Mouse (Mus musculus): ENCODE measurements around the gene Ap3m1. TPM values are rescaled to one million over a fixed set of nuclear protein-coding genes. Genes with fewer than 3 reads are reported as not detected.

Gene Ap3m1
- polyA plus RNA-seq, 1 experiment from 2014 or later: 46.8 TPM

DNA sequence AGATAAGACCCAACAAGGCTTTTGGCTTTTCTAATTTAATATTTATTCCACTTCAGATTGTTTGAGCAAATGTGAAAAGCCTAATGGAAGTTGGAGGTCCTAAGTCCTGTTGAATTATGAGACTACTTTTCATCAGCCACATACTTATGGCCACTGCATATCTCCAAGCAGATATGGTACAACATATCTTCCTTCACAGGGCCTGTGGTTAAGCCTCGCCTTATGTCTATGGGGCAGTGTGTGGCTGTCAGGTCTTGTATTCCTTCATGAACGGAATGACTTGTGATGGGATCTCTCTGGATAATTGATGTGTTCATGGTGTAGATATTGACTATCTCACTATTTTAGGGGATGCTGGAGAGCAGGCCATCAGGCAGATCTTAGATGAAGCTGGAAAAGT lies 56.8 kb downstream of the Ap3m1 start:
- Histone ChIP-seq H3K9ac (ENCODE audit: low read length) (no peak overlapping the region), H3K4me1 (replicated peaks; ENCODE audit: control insufficient read depth, insufficient read depth) (no peaks in the 10 kb centered on the region), H3K9me3 (ENCODE audit: control insufficient read depth, low read length) (no peaks in the 10 kb centered on the region), H3K4me2 (replicated peaks; ENCODE audit: low read depth) (no peak overlapping the region), H3K27me3 (ENCODE audit: control insufficient read depth, insufficient read depth, low read length) (no peaks in the 10 kb centered on the region), H3K36me3 (ENCODE audit: control insufficient read depth, insufficient read depth, low read length) (peaks cover 7% of the 10 kb centered on the region; the same call in 1 of the 2 replicates), H3K4me3 (ENCODE audit: low read depth, low read length) (no peak overlapping the region), H3K27ac (replicated peaks) (no peak overlapping the region)
- ATAC-seq (ENCODE audit: low FRiP score, low TSS enrichment) (no peak), DNase-seq (ENCODE audit: low spot score) (no peak)
- TF ChIP-seq EP300 (optimal IDR thresholded peaks at IDR 0.05): no peak
- 95% methylated on average over 2 of the region's 2 CpGs for WGBS

GRCm38 (mm10) chr14:20994475-20994874 lies 57.8 kb downstream of the Ap3m1 start:
- no peak overlapping the region for H3K4me2 ChIP-seq (replicated peaks; ENCODE audit: low read depth)
- no peaks in the 10 kb centered on the region for H3K27me3 ChIP-seq (ENCODE audit: control insufficient read depth, insufficient read depth, low read length)
- H3K9me3 ChIP-seq (ENCODE audit: control insufficient read depth, low read length): no peaks in the 10 kb centered on the region
- no peak for DNase-seq (ENCODE audit: low spot score)
- no peaks in the 10 kb centered on the region for H3K4me1 ChIP-seq (replicated peaks; ENCODE audit: control insufficient read depth, insufficient read depth)
- no peak overlapping the region for H3K27ac ChIP-seq (replicated peaks)
- no peak overlapping the region for H3K4me3 ChIP-seq (ENCODE audit: low read depth, low read length)
- WGBS: 70% methylated on average over 3 of the region's 3 CpGs
- H3K9ac ChIP-seq (ENCODE audit: low read length): no peak overlapping the region
- no peak for TF ChIP-seq EP300 (optimal IDR thresholded peaks at IDR 0.05)
- no peak for TF ChIP-seq CTCF (IDR thresholded peaks at IDR 0.05; ENCODE audit: low read depth)
- ATAC-seq (ENCODE audit: low FRiP score, low TSS enrichment): no peak
- H3K36me3 ChIP-seq (ENCODE audit: control insufficient read depth, insufficient read depth, low read length): peaks cover 7% of the 10 kb centered on the region; the same call in 1 of the 2 replicates

GRCm38 (mm10) chr14:20993067-20993691 lies 59.1 kb downstream of the Ap3m1 start:
- H3K36me3 ChIP-seq (ENCODE audit: control insufficient read depth, insufficient read depth, low read length): peaks cover 2% of the 10 kb centered on the region; the same call in 1 of the 2 replicates
- H3K27ac ChIP-seq (replicated peaks): no peak overlapping the region
- peak; percentile 88 for TF ChIP-seq CTCF (IDR thresholded peaks at IDR 0.05; ENCODE audit: low read depth)
- TF ChIP-seq EP300 (optimal IDR thresholded peaks at IDR 0.05): no peak
- no peak overlapping the region for H3K4me2 ChIP-seq (replicated peaks; ENCODE audit: low read depth)
- H3K9me3 ChIP-seq (ENCODE audit: control insufficient read depth, low read length): no peaks in the 10 kb centered on the region
- DNase-seq (ENCODE audit: low spot score): peak; percentile 52
- ATAC-seq (ENCODE audit: low FRiP score, low TSS enrichment): peak; percentile 73
- 30% methylated on average over 3 of the region's 3 CpGs for WGBS
- no peak overlapping the region for H3K9ac ChIP-seq (ENCODE audit: low read length)
- no peak overlapping the region for H3K4me3 ChIP-seq (ENCODE audit: low read depth, low read length)
- no peaks in the 10 kb centered on the region for H3K27me3 ChIP-seq (ENCODE audit: control insufficient read depth, insufficient read depth, low read length)
- H3K4me1 ChIP-seq (replicated peaks; ENCODE audit: control insufficient read depth, insufficient read depth): no peaks in the 10 kb centered on the region

GRCm38 (mm10) chr14:20991492-20991891 lies 60.8 kb downstream of the Ap3m1 start:
- DNase-seq (ENCODE audit: low spot score) (no peak), ATAC-seq (ENCODE audit: low FRiP score, low TSS enrichment) (no peak)
- no peak overlapping the region for H3K4me3 ChIP-seq (ENCODE audit: low read depth, low read length)
- no peaks in the 10 kb centered on the region for H3K27me3 ChIP-seq (ENCODE audit: control insufficient read depth, insufficient read depth, low read length)
- H3K9ac ChIP-seq (ENCODE audit: low read length): no peak overlapping the region
- H3K4me1 ChIP-seq (replicated peaks; ENCODE audit: control insufficient read depth, insufficient read depth): no peaks in the 10 kb centered on the region
- no peaks in the 10 kb centered on the region for H3K9me3 ChIP-seq (ENCODE audit: control insufficient read depth, low read length)
- H3K4me2 ChIP-seq (replicated peaks; ENCODE audit: low read depth): no peak overlapping the region
- no peaks in the 10 kb centered on the region; the same call in 1 of the 2 replicates for H3K36me3 ChIP-seq (ENCODE audit: control insufficient read depth, insufficient read depth, low read length)
- TF ChIP-seq CTCF (IDR thresholded peaks at IDR 0.05; ENCODE audit: low read depth): no peak
- no peak for TF ChIP-seq EP300 (optimal IDR thresholded peaks at IDR 0.05)
- H3K27ac ChIP-seq (replicated peaks): no peak overlapping the region
- 71% methylated on average over 1 of the region's 1 CpGs for WGBS

DNA sequence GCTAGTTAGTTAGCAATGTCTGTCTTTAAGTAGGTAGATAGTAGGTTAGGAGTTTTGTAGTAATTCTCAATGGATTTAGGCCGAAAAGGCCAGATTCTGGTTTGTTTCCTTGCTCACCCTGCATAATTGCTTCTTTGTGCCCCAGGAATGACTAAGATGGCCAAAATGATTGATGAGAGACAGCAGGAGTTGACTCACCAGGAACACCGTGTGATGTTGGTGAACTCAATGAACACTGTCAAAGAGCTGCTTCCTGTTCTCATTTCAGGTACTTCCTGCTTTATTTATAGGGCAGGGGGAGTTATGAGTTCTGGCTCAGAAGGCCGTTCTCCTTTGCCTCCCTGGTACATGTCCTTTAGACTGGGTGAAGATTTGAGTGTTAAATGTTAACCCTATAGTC lies 66.8 kb downstream of the Ap3m1 start:
- H3K27me3 ChIP-seq (ENCODE audit: control insufficient read depth, insufficient read depth, low read length): no peaks in the 10 kb centered on the region
- WGBS: 34% methylated on average over 3 of the region's 3 CpGs
- TF ChIP-seq CTCF (IDR thresholded peaks at IDR 0.05; ENCODE audit: low read depth) (no peak), EP300 (optimal IDR thresholded peaks at IDR 0.05) (no peak)
- H3K4me1 ChIP-seq (replicated peaks; ENCODE audit: control insufficient read depth, insufficient read depth): no peaks in the 10 kb centered on the region
- H3K9me3 ChIP-seq (ENCODE audit: control insufficient read depth, low read length): no peaks in the 10 kb centered on the region
- H3K27ac ChIP-seq (replicated peaks): no peak overlapping the region
- no peak overlapping the region for H3K4me3 ChIP-seq (ENCODE audit: low read depth, low read length)
- no peak overlapping the region for H3K9ac ChIP-seq (ENCODE audit: low read length)
- no peak overlapping the region for H3K4me2 ChIP-seq (replicated peaks; ENCODE audit: low read depth)
- H3K36me3 ChIP-seq (ENCODE audit: control insufficient read depth, insufficient read depth, low read length): peaks cover 7% of the 10 kb centered on the region; the same call in 1 of the 2 replicates
- ATAC-seq (ENCODE audit: low FRiP score, low TSS enrichment) (no peak), DNase-seq (ENCODE audit: low spot score) (no peak)

DNA sequence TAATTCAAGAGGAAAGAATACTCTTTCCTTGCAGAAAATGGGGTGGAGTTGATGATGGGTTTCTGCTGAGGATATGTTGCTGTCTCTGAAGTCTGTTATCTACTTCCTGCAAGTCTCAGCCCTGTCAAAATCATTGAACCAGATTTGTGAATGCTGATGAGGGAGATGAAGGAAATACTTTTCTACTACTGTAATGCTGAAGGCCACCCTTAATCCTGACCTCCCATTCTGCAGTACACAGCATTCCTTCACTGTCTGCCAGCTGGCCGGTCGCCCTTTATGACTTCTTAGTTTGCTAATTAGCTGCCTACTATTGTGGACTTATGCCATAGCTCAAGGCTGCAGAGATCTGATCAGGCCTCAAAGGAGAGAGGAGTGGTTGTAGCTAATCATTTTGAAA lies 68.5 kb downstream of the Ap3m1 start:
- 60% methylated on average over 2 of the region's 2 CpGs for WGBS
- no peaks in the 10 kb centered on the region for H3K9me3 ChIP-seq (ENCODE audit: control insufficient read depth, low read length)
- TF ChIP-seq EP300 (optimal IDR thresholded peaks at IDR 0.05) (no peak), CTCF (IDR thresholded peaks at IDR 0.05; ENCODE audit: low read depth) (no peak)
- no peak for DNase-seq (ENCODE audit: low spot score)
- H3K9ac ChIP-seq (ENCODE audit: low read length): no peak overlapping the region
- ATAC-seq (ENCODE audit: low FRiP score, low TSS enrichment): no peak
- no peak overlapping the region for H3K4me3 ChIP-seq (ENCODE audit: low read depth, low read length)
- H3K36me3 ChIP-seq (ENCODE audit: control insufficient read depth, insufficient read depth, low read length): peaks cover 7% of the 10 kb centered on the region; the same call in 1 of the 2 replicates
- no peak overlapping the region for H3K27ac ChIP-seq (replicated peaks)
- no peaks in the 10 kb centered on the region for H3K4me1 ChIP-seq (replicated peaks; ENCODE audit: control insufficient read depth, insufficient read depth)
- H3K4me2 ChIP-seq (replicated peaks; ENCODE audit: low read depth): no peak overlapping the region
- H3K27me3 ChIP-seq (ENCODE audit: control insufficient read depth, insufficient read depth, low read length): no peaks in the 10 kb centered on the region

Other genes with a start within 250 kb of the Ap3m1 start
- gene Plau, start 215.8 kb downstream of the Ap3m1 start, polyA plus RNA-seq (2015; fragmentation: Nextera tagmentation; extraction: Ambion mirVana): 2.1 and 3.1 TPM in 2 replicates
- gene Vcl, start 123.1 kb downstream of the Ap3m1 start, polyA plus RNA-seq (2015; fragmentation: Nextera tagmentation; extraction: Ambion mirVana): 52.0 and 54.5 TPM in 2 replicates
- 106 and 110 TPM in 2 replicates for gene Adk, start 66 bp upstream of the Ap3m1 start, polyA plus RNA-seq (2015; fragmentation: Nextera tagmentation; extraction: Ambion mirVana)

Data from stomach, postnatal 0 days (tissue).